Mouse (Mus musculus) left cerebral cortex, adult 18-20 months (tissue): ENCODE measurements at regions not wholly inside any gene's neighbourhood (a gene's known extent, or its start where the extent isn't known, plus 50 kb on each side); places are given as distances from the start of the nearest gene placed in this dataset.

Experiments used
- DNase-seq, 2 experiments: peaks; one replicate each; pipeline ENCODE4 v3.0.0; 2021 to 2022; ENCODE audit warnings: low spot score in 2 of 2, mixed read lengths in 1 of 2

GRCm38 (mm10) chr10:98291617-98292016 lies 565.1 kb upstream of the C030005K15Rik start:
- DNase-seq: no peak

GRCm38 (mm10) chr10:98292140-98292539 lies 565.6 kb upstream of the C030005K15Rik start:
- no peak for DNase-seq

GRCm38 (mm10) chr10:98305667-98306066 lies 579.1 kb upstream of the C030005K15Rik start:
- DNase-seq: no peak

- DNase-seq: no peak
These were observed 583.1 kb upstream of the C030005K15Rik start for GRCm38 (mm10) chr10:98309667-98310066.

- no peak for DNase-seq
These were observed 584.8 kb upstream of the C030005K15Rik start for GRCm38 (mm10) chr10:98311403-98311802.

- no peak for DNase-seq
These were observed 591.9 kb upstream of the C030005K15Rik start for GRCm38 (mm10) chr10:98318416-98318815.

- no peak for DNase-seq
These were observed 590.4 kb upstream of the Atp2b1 start for GRCm38 (mm10) chr10:98323846-98324245.

GRCm38 (mm10) chr10:98324591-98324990 lies 589.6 kb upstream of the Atp2b1 start:
- DNase-seq: no peak

- no peak for DNase-seq
These were observed 588.5 kb upstream of the Atp2b1 start for GRCm38 (mm10) chr10:98325720-98326119.

- no peak for DNase-seq
These were observed 581.5 kb upstream of the Atp2b1 start for GRCm38 (mm10) chr10:98332682-98333081.

- no peak for DNase-seq
These were observed 580.7 kb upstream of the Atp2b1 start for GRCm38 (mm10) chr10:98333411-98334067.

- DNase-seq: peak; percentile 2 to 25
These were observed 570.4 kb upstream of the Atp2b1 start for GRCm38 (mm10) chr10:98343827-98344226.

- DNase-seq: peak; percentile 32 to 35
These were observed 564.7 kb upstream of the Atp2b1 start for GRCm38 (mm10) chr10:98349466-98349865.

GRCm38 (mm10) chr10:98350318-98350926 lies 563.8 kb upstream of the Atp2b1 start:
- DNase-seq: no peak

- DNase-seq: no peak
These were observed 562.1 kb upstream of the Atp2b1 start for GRCm38 (mm10) chr10:98352061-98352460.

- DNase-seq: no peak
These were observed 559.7 kb upstream of the Atp2b1 start for GRCm38 (mm10) chr10:98354486-98354885.

GRCm38 (mm10) chr10:98364604-98365003 lies 549.6 kb upstream of the Atp2b1 start:
- peak in 1 of 2 experiments; percentile 6 for DNase-seq

GRCm38 (mm10) chr10:98372561-98372960 lies 541.6 kb upstream of the Atp2b1 start:
- DNase-seq: no peak

GRCm38 (mm10) chr10:98373314-98373713 lies 540.9 kb upstream of the Atp2b1 start:
- no peak for DNase-seq

- no peak for DNase-seq
These were observed 539.5 kb upstream of the Atp2b1 start for GRCm38 (mm10) chr10:98374684-98375083.

GRCm38 (mm10) chr10:98388543-98388942 lies 525.7 kb upstream of the Atp2b1 start:
- no peak for DNase-seq

- no peak for DNase-seq
These were observed 514.3 kb upstream of the Atp2b1 start for GRCm38 (mm10) chr10:98399864-98400263.
